Mouse (Mus musculus): Measurements from ENCODE around the gene Tsc22d4. TPM values are rescaled to one million over a fixed set of nuclear protein-coding genes. Genes with fewer than 3 reads are reported as not detected.
A peak's percentile ranks its signal among the peaks of the same experiment; 100 is the strongest.
"Not testable (repeated sequence)": the region's sequence is repeated elsewhere in the genome, so short reads cannot be mapped to it uniquely, and the experiment has no call there.

Tsc22d4 gene
- total and polyA plus RNA-seq, 2 experiments from 2014 or later: 157 to 320 TPM

DNA sequence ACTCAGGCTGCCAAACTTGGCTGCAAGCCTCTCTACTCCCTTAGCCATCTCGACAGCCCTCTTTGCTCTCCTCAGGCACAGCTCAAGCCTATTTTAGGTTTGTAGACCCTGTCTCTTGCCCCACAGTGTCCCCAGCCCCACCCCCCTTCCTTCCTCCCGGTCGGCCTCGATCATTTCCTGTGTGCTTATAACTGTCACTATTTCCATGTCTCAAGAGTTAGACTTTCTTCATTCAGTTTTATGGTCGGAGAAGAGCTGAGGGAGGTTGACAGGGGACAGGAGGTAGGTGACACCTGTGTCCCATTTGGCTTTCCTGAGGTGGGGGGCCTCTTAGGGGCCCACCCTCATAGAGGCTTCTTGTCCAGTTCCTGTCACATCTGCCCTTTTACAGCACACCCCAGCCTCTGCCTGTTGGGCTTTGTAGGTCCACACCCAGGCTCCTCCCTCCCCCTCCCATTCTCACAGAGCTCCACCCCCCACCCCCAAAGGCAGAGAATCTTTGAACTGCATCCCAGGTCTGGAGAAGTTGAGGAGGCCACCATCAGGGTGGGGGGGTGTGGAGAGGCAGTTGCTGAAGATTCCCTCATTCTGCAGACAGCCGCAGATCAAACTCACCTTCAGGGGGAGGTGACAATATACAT, 3.8 kb downstream of the Tsc22d4 start:
- H3K4me1 ChIP-seq (ENCODE audit: insufficient read depth, low read length): peaks cover 5% of the 10 kb centered on the region; the same call in 1 of the 2 replicates
- TF ChIP-seq CTCF (IDR thresholded peaks at IDR 0.05): no peak
- ATAC-seq (ENCODE audit: low FRiP score) (no peak), DNase-seq (ENCODE audit: low spot score) (no peak)
- no peak overlapping the region for H3K9ac ChIP-seq (replicated peaks; ENCODE audit: low read length, poor library complexity, severe bottlenecking)
- peak overlapping the region; percentile 99; the same call in 1 of the 2 replicates for H3K4me2 ChIP-seq (ENCODE audit: low read depth, low read length, poor library complexity, severe bottlenecking)
- no peak overlapping the region for H3K4me3 ChIP-seq (ENCODE audit: low read depth, low read length)
- H3K27ac ChIP-seq (ENCODE audit: low read depth, low read length): no peak overlapping the region
- H3K36me3 ChIP-seq (ENCODE audit: insufficient read depth, low read length): peaks cover 10% of the 10 kb centered on the region
- H3K27me3 ChIP-seq (ENCODE audit: insufficient read depth, low read length): no peaks in the 10 kb centered on the region
- 82% methylated on average over 6 of the region's 6 CpGs for WGBS
- no peaks in the 10 kb centered on the region for H3K9me3 ChIP-seq (ENCODE audit: low read length)

DNA sequence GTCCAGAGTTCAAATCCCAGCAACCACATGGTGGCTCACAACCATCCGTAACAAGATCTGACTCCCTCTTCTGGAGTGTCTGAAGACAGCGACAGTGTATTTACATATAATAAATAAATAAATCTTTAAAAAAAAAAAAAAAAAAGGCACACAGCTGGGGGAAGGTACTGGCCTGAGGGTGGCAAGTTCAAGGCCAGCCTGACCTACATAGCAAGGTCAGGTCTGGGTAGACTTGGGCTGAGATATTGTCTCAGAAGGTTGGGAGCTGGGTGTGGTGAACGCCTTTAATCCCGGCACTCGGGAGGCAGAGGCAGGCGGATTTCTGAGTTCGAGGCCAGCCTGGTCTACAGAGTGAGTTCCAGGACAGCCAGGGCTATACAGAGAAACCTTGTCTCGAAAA, 4.7 kb downstream of the Tsc22d4 start:
- 90% methylated on average over 6 of the region's 8 CpGs for WGBS
- not testable (repeated sequence) for H3K9me3 ChIP-seq (ENCODE audit: low read length)

DNA sequence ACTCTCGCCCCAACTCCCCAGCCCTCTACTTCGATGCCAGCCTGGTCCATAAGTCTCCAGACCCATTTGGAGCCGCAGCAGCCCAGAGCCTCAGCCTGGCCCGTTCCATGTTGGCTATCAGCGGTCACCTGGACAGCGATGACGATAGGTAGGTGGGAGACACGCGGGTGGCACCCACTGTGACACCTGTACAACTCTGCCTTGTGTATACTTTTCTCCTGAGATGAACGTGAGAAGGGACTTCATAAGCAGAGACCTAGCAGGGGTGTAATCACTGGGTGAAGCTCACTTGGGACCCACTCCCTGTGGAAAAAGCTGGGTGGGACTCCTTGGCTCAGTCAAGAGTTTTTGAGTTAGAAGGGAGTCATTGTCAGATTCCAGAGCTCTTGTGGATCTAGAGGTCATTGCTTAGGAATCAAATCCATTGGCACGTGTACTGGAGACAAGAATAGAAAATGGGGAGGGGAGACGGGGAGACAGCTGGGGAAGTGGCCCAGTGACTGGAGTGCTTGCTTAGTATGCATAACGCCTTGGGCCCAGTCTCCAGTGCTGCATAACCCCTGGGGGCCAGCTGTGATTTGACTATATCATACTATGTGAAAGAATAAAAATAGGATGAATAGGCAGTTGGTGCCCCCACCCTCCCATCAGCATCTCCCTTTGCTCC, 5.8 kb downstream of the Tsc22d4 start:
- no peak overlapping the region for H3K4me2 ChIP-seq (ENCODE audit: low read depth, low read length, poor library complexity, severe bottlenecking)
- TF ChIP-seq CTCF (IDR thresholded peaks at IDR 0.05): no peak
- WGBS: 92% methylated on average over 13 of the region's 13 CpGs
- no peak overlapping the region for H3K4me3 ChIP-seq (ENCODE audit: low read depth, low read length)
- H3K4me1 ChIP-seq (ENCODE audit: insufficient read depth, low read length): peaks cover 5% of the 10 kb centered on the region; the same call in 1 of the 2 replicates
- no peak overlapping the region for H3K27ac ChIP-seq (ENCODE audit: low read depth, low read length)
- no peaks in the 10 kb centered on the region for H3K27me3 ChIP-seq (ENCODE audit: insufficient read depth, low read length)
- no peak for DNase-seq (ENCODE audit: low spot score)
- no peak for ATAC-seq (ENCODE audit: low FRiP score)
- no peaks in the 10 kb centered on the region for H3K9me3 ChIP-seq (ENCODE audit: low read length)
- peaks cover 12% of the 10 kb centered on the region for H3K36me3 ChIP-seq (ENCODE audit: insufficient read depth, low read length)
- no peak overlapping the region for H3K9ac ChIP-seq (replicated peaks; ENCODE audit: low read length, poor library complexity, severe bottlenecking)

More for the DNA sequence above, 4.7 kb downstream of the Tsc22d4 start:
- not testable (repeated sequence) for DNase-seq (ENCODE audit: low spot score); H3K4me3 ChIP-seq (ENCODE audit: low read depth, low read length); H3K9ac ChIP-seq (replicated peaks; ENCODE audit: low read length, poor library complexity, severe bottlenecking); H3K27me3 ChIP-seq (ENCODE audit: insufficient read depth, low read length); ATAC-seq (ENCODE audit: low FRiP score); H3K4me2 ChIP-seq (ENCODE audit: low read depth, low read length, poor library complexity, severe bottlenecking); H3K27ac ChIP-seq (ENCODE audit: low read depth, low read length); H3K4me1 ChIP-seq (ENCODE audit: insufficient read depth, low read length)
- peaks cover 10% of the 10 kb centered on the region for H3K36me3 ChIP-seq (ENCODE audit: insufficient read depth, low read length)

DNA sequence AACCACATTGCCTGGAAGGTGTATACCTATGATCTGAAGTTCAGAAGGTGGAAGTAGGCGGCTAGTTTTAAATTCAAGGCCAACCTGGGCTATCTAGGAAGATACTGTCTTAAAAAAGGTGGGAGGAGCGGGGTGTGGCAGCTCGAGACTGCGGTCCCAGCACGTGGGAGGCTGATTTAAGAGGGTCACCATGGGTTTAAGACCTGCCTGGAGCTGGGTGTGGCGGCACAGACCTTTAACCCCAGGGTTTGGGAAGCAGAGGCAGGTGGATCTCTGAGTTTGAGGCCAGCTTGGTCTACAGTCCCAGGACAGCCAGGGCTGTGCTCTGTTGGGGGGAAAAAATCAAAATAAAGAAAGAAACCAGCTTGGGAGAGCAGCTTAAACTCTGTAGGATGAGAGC, 6.5 kb downstream of the Tsc22d4 start:
- WGBS: 87% methylated on average over 6 of the region's 6 CpGs
- ATAC-seq (ENCODE audit: low FRiP score) (no peak), DNase-seq (ENCODE audit: low spot score) (no peak)
- no peak overlapping the region for H3K27ac ChIP-seq (ENCODE audit: low read depth, low read length)
- no peak overlapping the region for H3K9ac ChIP-seq (replicated peaks; ENCODE audit: low read length, poor library complexity, severe bottlenecking)
- peaks cover 5% of the 10 kb centered on the region; the same call in 1 of the 2 replicates for H3K4me1 ChIP-seq (ENCODE audit: insufficient read depth, low read length)
- TF ChIP-seq CTCF (IDR thresholded peaks at IDR 0.05): no peak
- no peaks in the 10 kb centered on the region for H3K27me3 ChIP-seq (ENCODE audit: insufficient read depth, low read length)
- H3K4me2 ChIP-seq (ENCODE audit: low read depth, low read length, poor library complexity, severe bottlenecking): no peak overlapping the region
- no peak overlapping the region for H3K4me3 ChIP-seq (ENCODE audit: low read depth, low read length)
- H3K9me3 ChIP-seq (ENCODE audit: low read length): no peaks in the 10 kb centered on the region
- peaks cover 12% of the 10 kb centered on the region for H3K36me3 ChIP-seq (ENCODE audit: insufficient read depth, low read length)

DNA sequence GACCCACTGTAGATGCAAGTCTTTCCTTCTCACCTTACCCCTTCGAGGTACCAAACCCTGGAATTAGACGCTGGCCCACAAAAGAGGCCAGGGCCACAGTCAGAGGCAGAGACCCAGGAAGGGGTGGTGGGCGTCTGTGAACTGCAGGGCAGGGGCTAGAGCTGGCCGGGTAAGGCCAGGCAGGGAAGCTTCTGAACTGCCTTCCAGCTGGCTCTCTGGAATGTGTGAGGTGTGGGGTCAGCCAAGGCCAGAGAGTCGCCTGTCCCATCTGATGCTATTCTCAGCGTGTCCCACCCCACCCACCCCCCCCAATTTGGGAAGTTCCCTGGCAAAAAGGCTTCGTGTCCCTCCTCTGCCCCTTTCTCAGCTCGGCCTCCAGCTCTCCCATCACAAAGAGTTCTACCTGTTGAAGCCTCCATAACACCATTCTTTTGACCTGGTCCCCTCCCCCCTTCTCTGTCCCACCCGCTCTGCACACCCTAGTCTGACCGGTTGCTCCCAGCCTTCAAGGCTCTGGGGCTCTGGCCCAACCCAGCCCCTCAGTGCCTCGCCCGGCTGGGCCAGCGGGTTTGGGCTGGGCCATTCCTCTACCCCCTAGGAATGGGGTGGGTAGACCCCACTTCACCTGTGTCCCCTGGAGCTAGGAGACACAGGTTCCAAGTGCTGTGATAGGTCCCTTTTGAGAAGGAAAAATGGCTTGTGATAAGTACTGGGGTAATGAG, 7.7 kb downstream of the Tsc22d4 start:
- Histone ChIP-seq H3K9me3 (ENCODE audit: low read length) (no peaks in the 10 kb centered on the region), H3K27ac (ENCODE audit: low read depth, low read length) (no peak overlapping the region), H3K9ac (replicated peaks; ENCODE audit: low read length, poor library complexity, severe bottlenecking) (no peak overlapping the region), H3K27me3 (ENCODE audit: insufficient read depth, low read length) (no peaks in the 10 kb centered on the region), H3K4me1 (ENCODE audit: insufficient read depth, low read length) (peaks cover 2% of the 10 kb centered on the region; the same call in 1 of the 2 replicates), H3K36me3 (ENCODE audit: insufficient read depth, low read length) (peaks cover 12% of the 10 kb centered on the region), H3K4me3 (ENCODE audit: low read depth, low read length) (no peak overlapping the region), H3K4me2 (ENCODE audit: low read depth, low read length, poor library complexity, severe bottlenecking) (no peak overlapping the region)
- TF ChIP-seq CTCF (IDR thresholded peaks at IDR 0.05): no peak
- WGBS: 88% methylated on average over 13 of the region's 13 CpGs
- DNase-seq (ENCODE audit: low spot score) (no peak), ATAC-seq (ENCODE audit: low FRiP score) (no peak)

DNA sequence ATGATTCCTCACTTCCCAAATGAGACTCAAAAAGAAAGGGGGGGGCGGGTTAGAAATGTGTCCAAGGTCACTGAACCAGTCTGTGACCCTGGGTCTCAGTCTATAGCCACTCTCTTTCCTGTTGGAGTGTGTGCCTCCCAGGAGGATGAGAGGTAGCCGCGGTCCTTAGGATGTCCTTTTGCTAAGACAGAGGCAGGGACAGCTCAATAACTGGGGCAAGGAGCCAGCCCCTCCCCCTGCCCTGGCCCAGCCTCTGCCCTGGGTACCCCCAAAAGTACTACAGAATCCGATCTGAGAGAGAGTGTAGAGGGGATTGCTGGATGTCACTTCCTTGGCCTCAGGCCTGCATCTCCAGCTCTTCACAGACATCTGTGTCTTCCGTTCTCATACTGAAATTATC, 9.9 kb downstream of the Tsc22d4 start:
- H3K9ac ChIP-seq (replicated peaks; ENCODE audit: low read length, poor library complexity, severe bottlenecking): peak overlapping the region; percentile 19; the same call in 1 of the 2 replicates
- no peak for TF ChIP-seq CTCF (IDR thresholded peaks at IDR 0.05)
- no peaks in the 10 kb centered on the region for H3K27me3 ChIP-seq (ENCODE audit: insufficient read depth, low read length)
- 81% methylated on average over 5 of the region's 5 CpGs for WGBS
- H3K4me1 ChIP-seq (ENCODE audit: insufficient read depth, low read length): no peaks in the 10 kb centered on the region
- DNase-seq (ENCODE audit: low spot score) (no peak), ATAC-seq (ENCODE audit: low FRiP score) (no peak)
- no peak overlapping the region for H3K4me2 ChIP-seq (ENCODE audit: low read depth, low read length, poor library complexity, severe bottlenecking)
- H3K27ac ChIP-seq (ENCODE audit: low read depth, low read length): no peak overlapping the region
- H3K36me3 ChIP-seq (ENCODE audit: insufficient read depth, low read length): peaks cover 12% of the 10 kb centered on the region
- no peaks in the 10 kb centered on the region for H3K9me3 ChIP-seq (ENCODE audit: low read length)
- H3K4me3 ChIP-seq (ENCODE audit: low read depth, low read length): no peak overlapping the region

Data from midbrain, postnatal 0 days (tissue).